Mouse (Mus musculus) cortical plate, adult 2 months (tissue): ENCODE data around the gene 2210010C04Rik. TPM values are rescaled to one million over a fixed set of nuclear protein-coding genes. Genes with fewer than 3 reads are reported as not detected.
A peak's percentile ranks its signal among the peaks of the same experiment; 100 is the strongest.

Experiments used
- H3K27ac ChIP-seq: fragments of 200-500 bp; 2 replicates; pipeline ENCODE4 v1.5.1; 2012; ENCODE audit warnings: low read length, control low read depth, inconsistent platforms; ENCODE audit not compliant: insufficient read depth
- H3K4me1 ChIP-seq: fragments of 200-500 bp; 2 replicates; pipeline ENCODE4 v1.6.1; 2011; ENCODE audit warnings: low read length; ENCODE audit not compliant: control insufficient read depth, insufficient read depth
- H3K4me3 ChIP-seq: fragments of 200-500 bp; 2 replicates; pipeline ENCODE4 v1.5.1; 2011; ENCODE audit warnings: mild to moderate bottlenecking, low read length, control low read depth; ENCODE audit not compliant: insufficient read depth
- CTCF ChIP-seq: fragments of 200-500 bp; IDR thresholded peaks from 2 replicates; pipeline ENCODE4 v1.5.1; 2011; ENCODE audit warnings: mild to moderate bottlenecking, control low read depth, low read length; ENCODE audit not compliant: insufficient read depth; ENCODE audit errors: extremely low read depth
- POLR2A ChIP-seq: fragments of 200-500 bp; IDR thresholded peaks from 2 replicates; pipeline ENCODE4 v1.6.1; 2011; ENCODE audit warnings: mild to moderate bottlenecking, low read length, control low read depth; ENCODE audit not compliant: insufficient read depth; ENCODE audit errors: extremely low read depth
- polyA plus RNA-seq: library from polyadenylated mRNA; depleted of rRNA; stranded (reverse); fragments of >200 nt; gene quantifications from 2 replicates; pipeline ENCODE4 v1.2.3, GENCODE M21; 2012; rRNA removed

2210010C04Rik gene
- polyA plus RNA-seq, result 0.09 and 0.13 TPM in 2 replicates

- Histone ChIP-seq H3K27ac (no peak within 1 kb of the TSS), H3K4me3 (no peak within 1 kb of the TSS), H3K4me1 (peaks cover 1% of the 10 kb centered on the region; the same call in 1 of the 2 replicates)
- TF ChIP-seq POLR2A, result no peak
- no peak for TF ChIP-seq CTCF
These were observed at the start of gene 2210010C04Rik for GRCm38 (mm10) chr6:41035409-41035808. TSS of gene 2210010C04Rik (minus strand) at chr6:41035509.

- Histone ChIP-seq H3K4me3 (no peak overlapping the region), H3K4me1 (no peaks in the 10 kb centered on the region), H3K27ac (no peak overlapping the region)
- TF ChIP-seq CTCF (no peak), POLR2A (no peak)
These were observed 44.8 kb upstream of the 2210010C04Rik start for GRCm38 (mm10) chr6:41080121-41080520.

- no peak overlapping the region for H3K27ac ChIP-seq
- no peaks in the 10 kb centered on the region for H3K4me1 ChIP-seq
- TF ChIP-seq CTCF (no peak), POLR2A (no peak)
- no peak overlapping the region for H3K4me3 ChIP-seq
These were observed 43.4 kb upstream of the 2210010C04Rik start for GRCm38 (mm10) chr6:41078539-41079303.

GRCm38 (mm10) chr6:41075753-41076152 is 40.4 kb upstream of the 2210010C04Rik start:
- Histone ChIP-seq H3K4me1 (no peaks in the 10 kb centered on the region), H3K27ac (no peak overlapping the region), H3K4me3 (no peak overlapping the region)
- TF ChIP-seq CTCF (no peak), POLR2A (no peak)

DNA sequence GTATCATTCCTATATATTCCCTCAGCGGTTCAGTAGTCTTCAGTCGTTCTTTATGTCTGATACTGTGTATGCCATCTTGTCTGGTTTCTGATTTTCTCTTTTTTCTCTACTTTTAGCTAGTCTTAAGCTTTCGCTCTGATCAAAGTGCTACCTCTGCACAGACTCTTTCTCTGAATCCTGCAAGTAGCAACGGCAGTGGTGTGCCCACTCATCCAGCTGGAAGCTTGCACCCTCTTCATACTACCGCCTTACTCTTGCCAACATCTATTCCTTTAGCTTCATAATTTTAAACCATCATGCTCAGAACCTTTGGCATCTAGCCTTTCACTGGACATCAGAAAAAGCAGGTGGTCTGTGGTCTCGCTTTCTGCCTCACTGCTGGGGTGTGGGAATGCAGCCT is 28.0 kb upstream of the 2210010C04Rik start:
- TF ChIP-seq CTCF, result no peak
- no peak for TF ChIP-seq POLR2A
- Histone ChIP-seq H3K4me3 (no peak overlapping the region), H3K4me1 (peaks cover 4% of the 10 kb centered on the region), H3K27ac (no peak overlapping the region)

- no peak overlapping the region for H3K4me3 ChIP-seq
- peaks cover 4% of the 10 kb centered on the region for H3K4me1 ChIP-seq
- TF ChIP-seq CTCF, result no peak
- no peak overlapping the region for H3K27ac ChIP-seq
These were observed 27.4 kb upstream of the 2210010C04Rik start for GRCm38 (mm10) chr6:41062746-41063145.

DNA sequence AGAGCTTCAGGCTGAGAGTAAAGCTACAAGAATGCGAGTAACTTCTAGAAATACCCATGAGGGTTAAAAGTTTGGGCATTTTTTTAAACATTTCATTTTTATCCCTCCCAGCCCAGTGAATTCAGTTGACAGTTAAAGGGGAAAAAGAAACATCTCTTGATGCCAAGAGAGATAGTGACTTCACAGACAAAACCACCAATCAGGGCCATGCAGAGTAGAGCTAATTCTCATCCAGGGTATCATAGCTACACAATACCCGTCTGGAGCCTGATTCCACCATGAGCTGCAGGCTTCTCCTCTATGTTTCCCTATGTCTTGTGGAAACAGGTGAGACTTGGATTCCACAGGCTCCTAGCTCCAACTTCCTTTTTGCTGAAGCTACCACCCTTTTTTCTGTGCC is 26.8 kb upstream of the 2210010C04Rik start:
- Histone ChIP-seq H3K27ac (peak overlapping the region; percentile 59), H3K4me3 (no peak overlapping the region), H3K4me1 (peaks cover 5% of the 10 kb centered on the region)
- TF ChIP-seq POLR2A (no peak), CTCF (no peak)

- TF ChIP-seq POLR2A (no peak), CTCF (no peak)
- Histone ChIP-seq H3K4me3 (no peak overlapping the region), H3K27ac (no peak overlapping the region), H3K4me1 (peaks cover 5% of the 10 kb centered on the region)
These were observed 25.8 kb upstream of the 2210010C04Rik start for GRCm38 (mm10) chr6:41061085-41061484.

GRCm38 (mm10) chr6:41057653-41058052 is 22.3 kb upstream of the 2210010C04Rik start:
- TF ChIP-seq POLR2A (no peak), CTCF (no peak)
- Histone ChIP-seq H3K4me3 (no peak overlapping the region), H3K4me1 (peaks cover 3% of the 10 kb centered on the region; the same call in 1 of the 2 replicates), H3K27ac (peak overlapping the region; percentile 19; the same call in 1 of the 2 replicates)

DNA sequence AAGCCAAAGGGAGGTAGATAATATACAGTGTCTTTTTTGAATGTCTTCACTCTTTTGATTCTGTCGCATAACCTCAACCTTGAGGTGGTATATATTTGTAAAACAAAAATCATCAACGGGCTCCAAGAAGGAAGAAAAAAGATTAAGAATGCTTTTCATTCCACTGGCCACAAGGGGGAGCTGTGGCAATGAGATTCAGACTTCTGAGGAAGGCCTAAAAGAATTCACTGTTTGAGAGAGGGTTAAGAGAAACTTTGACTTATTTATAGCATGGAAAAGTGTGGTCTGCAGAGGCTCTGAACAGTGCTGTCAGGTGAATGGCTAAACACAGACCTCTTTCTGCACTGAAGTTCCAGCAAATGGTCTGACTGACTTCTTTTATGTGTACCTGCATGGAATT is 20.3 kb upstream of the 2210010C04Rik start:
- Histone ChIP-seq H3K4me1 (peaks cover 3% of the 10 kb centered on the region; the same call in 1 of the 2 replicates), H3K27ac (no peak overlapping the region), H3K4me3 (no peak overlapping the region)
- TF ChIP-seq POLR2A (no peak), CTCF (peak; percentile 49; the same call in 1 of the 2 replicates)
